Mouse (Mus musculus): Measurements from ENCODE around the gene AC170998.1.

DNA sequence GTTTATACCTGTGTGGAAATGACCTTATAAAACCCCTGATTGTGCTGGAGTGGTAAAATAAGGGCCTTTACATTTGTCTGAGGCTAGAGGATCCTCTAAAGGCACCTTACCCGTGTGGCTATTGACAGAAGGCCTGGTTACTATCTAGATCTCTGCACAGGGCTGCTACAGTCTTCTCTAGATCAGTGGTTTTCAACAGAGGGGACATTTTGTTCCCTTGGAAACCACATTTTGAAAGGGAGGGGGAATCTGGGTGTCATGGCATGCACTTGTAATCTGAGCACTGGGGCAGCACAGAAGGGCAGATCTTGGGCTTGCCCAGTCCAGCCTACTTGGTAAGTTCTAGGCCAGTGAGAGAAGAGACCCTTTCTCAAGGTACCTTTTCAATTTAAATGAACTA lies 19.2 kb upstream of the AC170998.1 start:
- TF ChIP-seq EP300 (IDR thresholded peaks at IDR 0.05; ENCODE audit: low read depth) = no peak
- no peak for TF ChIP-seq CTCF (IDR thresholded peaks at IDR 0.05; ENCODE audit: low read depth)

Data from liver, embryonic 14.5 days (tissue).